Mouse (Mus musculus): ENCODE data around the gene Lamc3.
"Not testable (repeated sequence)": the region's sequence is repeated elsewhere in the genome, so short reads cannot be mapped to it uniquely, and the experiment has no call there.

The Lamc3 gene

DNA sequence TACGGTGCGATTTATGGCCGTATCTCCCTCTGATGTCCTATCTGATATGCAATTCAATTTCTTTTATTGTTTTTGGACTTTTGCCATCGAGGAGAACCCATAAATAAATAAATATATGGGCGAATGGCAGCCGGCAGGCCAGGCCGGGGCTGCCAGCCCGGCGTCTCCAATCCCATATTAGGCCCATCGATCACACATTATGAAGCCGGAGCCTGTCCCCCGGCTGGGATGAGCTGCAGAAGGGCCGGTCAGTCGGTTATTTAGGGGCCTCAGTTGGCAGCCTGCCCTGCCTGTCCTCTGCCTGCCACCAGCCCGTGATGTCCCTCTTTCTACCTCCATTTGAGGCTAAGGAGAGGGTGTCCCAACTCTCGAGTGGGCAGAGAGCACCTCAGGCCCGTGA is 8.5 kb upstream of the Lamc3 start:
- no peak for DNase-seq

- no peak for DNase-seq
These were observed 6.2 kb upstream of the Lamc3 start for GRCm38 (mm10) chr2:31880868-31881267.

DNA sequence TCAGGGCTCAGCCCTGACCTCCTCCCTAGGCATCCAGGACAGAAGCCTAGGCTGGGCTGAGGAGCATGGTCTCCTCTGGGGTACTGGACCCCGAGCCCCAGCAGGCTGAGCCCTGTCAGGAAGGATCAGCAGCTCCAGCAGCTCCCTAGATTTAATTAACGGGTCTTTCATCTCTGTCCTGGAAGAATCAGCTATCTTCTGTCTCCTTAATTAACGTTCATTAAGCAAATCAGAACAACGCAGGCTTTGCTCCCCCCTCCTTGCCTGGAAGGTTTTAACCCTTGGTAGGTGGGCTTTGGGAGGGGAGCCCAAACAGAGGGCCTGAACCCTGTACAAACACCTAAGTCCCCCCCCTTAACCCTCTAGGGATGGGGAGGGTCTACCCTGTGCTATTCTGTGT is 4.0 kb upstream of the Lamc3 start:
- DNase-seq = no peak

DNA sequence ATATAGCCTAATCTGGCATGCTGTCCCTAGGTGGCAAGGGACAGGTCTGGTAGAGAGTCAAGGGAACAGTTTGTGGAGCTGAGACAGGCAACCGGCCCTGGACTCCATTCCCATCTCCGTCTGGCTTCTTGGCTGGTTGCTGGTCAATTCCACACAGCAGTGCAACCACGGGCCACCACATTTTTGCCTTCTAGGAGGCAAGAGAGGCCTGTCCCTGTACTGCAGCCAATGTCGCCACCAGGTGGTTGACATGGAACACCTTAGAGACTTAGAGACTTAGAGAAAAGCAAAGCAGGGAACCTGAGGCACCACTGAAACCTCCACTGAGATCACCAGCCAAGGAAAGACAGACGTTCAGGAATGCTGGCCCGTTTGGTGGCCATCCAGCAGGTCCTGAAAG is 2.3 kb upstream of the Lamc3 start:
- peak; percentile 73 for DNase-seq

DNA sequence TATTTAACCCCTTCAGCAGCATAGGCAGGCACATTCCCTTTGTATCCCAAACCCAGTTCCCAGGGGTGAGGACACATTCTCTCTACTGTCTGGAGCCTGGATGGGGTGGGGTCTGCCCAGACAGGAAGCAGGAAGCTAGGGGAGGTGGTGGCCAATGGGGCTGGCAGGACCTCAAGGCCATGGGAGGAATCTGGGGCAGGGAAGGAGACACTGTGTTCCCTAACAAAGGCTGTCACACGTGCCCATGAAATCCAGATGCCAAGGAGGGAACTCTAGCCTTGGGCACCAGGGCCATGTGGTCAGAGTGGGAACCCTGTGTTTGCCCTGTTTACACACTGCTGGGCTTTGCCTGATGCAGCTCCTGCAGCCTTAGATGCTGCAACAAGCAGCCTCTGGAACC is 1.8 kb downstream of the Lamc3 start:
- no peak for DNase-seq

DNA sequence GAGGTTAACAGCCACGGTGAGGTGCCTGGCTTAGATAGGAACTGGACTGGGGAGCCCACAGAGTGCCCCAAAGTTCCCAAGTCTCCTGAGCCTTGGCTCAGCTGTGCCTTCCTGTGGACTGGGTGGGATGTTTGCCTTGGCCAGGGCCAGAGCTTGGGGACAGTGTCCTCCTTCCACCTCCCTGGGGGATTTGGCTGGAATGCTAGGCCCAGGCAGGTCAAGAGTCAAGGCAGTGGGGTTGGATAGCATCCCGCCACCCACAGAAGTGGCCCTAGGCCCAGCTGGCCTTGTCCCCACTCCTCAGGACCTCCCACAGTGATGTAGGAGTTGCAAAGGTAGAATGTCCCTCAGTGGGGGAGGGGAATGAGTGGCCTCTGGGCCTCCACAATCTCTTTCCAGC is 4.1 kb downstream of the Lamc3 start:
- DNase-seq = no peak

- no peak for DNase-seq
These were observed 6.1 kb downstream of the Lamc3 start for GRCm38 (mm10) chr2:31893110-31893669.

DNA sequence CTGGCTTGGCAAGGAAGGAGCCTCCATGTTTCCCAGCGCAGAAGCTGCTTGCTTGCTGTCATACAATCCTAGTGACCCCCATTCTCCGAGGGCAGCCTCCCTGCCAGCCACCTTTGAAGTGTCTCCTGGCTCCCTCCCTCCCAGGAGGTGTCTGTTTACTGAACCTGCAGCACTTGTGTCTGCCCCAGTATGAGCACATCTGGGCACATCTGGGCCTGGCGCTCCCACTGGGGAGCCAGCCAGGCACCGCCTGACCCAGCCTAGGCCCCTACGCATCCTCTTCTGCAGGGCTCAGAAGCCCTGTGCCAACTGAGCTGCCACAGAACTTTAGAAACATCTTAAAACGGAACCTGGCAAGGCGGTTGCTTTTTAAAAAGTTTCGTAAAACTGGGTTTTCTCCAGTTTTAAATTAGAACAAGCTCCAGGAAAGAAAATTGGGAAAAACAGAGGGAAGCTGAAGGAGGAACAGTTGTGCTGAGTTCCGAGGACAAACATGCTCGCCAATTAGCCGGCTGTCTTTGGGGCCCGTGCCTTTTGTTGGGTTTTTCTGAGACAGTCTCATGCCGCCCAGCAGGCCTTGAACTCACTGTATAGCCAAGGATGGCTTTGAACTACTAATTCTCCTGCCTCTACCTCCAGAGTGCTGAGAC is 7.3 kb downstream of the Lamc3 start:
- DNase-seq = no peak

DNA sequence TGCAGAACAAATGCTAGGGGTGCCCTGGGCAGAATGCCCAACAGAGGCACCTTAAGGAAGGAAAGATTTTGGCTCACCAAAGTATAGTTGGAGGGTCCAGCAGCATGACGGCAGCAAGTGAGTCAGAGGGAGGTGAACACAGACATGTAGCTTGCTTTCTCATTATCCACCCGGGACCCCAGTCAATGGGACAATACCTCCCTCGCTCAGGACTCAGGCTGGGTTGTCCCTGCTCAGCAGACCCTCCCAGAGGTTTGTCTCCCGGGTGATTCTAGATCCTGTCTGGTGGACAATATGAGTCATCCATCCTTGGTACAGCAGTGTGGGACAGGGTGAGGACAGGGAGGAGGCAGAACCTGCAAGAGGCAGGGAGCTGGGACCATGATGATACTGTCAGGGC is 13.8 kb downstream of the Lamc3 start:
- no peak for DNase-seq

- no peak for DNase-seq
These were observed 14.7 kb downstream of the Lamc3 start for GRCm38 (mm10) chr2:31901659-31902362.

GRCm38 (mm10) chr2:31904089-31904488 is 17.0 kb downstream of the Lamc3 start:
- no peak for DNase-seq

- no peak for DNase-seq
These were observed 17.5 kb downstream of the Lamc3 start for GRCm38 (mm10) chr2:31904622-31905021.

- no peak for DNase-seq
These were observed 18.6 kb downstream of the Lamc3 start for GRCm38 (mm10) chr2:31905682-31906081.

GRCm38 (mm10) chr2:31906407-31906806 is 19.3 kb downstream of the Lamc3 start:
- peak; percentile 52 for DNase-seq

DNA sequence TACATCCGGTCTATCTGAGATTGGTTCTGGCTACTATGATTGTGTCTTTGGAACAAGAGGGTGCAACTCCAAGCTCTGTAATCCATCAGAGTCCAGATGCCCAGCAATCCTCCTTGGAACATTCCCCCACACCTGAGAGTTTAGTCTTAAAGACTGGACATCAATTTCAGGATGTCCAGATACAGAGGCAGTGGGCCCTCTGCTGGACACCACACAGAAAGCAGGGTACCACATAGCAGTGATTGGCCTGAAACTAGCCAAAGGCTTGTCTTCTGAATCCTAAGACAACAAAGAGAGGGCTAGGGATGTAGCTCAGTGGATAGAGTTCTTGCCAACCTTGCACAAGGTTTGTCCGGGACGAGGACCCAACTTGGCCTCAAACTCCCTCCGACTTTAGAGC is 25.5 kb downstream of the Lamc3 start:
- DNase-seq = no peak

GRCm38 (mm10) chr2:31914213-31914612 is 27.1 kb downstream of the Lamc3 start:
- not testable (repeated sequence) for DNase-seq

GRCm38 (mm10) chr2:31915112-31915511 is 28.0 kb downstream of the Lamc3 start:
- DNase-seq = peak; percentile 88

GRCm38 (mm10) chr2:31917636-31918035 is 30.5 kb downstream of the Lamc3 start:
- DNase-seq = no peak

DNA sequence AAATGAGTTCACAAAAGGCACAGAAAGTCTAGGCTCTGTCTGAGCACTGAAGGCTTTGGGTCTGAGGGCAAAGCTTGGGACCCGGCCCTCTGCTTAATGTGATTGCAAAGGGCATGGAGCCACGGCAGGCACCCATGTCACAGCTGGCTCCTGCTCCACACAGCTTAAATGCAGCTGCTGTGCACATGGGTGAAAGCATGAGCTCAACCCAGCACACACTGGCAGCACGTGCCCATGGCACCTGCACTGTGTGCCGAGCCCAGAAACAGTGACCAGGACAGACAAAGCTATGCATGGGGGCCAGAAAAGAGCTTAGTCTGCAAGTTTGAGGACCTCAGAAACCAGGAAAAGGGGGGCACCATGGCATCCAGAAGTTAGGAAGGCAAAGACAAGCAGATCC is 36.6 kb downstream of the Lamc3 start:
- DNase-seq = no peak

- no peak for DNase-seq
These were observed 37.7 kb downstream of the Lamc3 start for GRCm38 (mm10) chr2:31924811-31925210.

GRCm38 (mm10) chr2:31925936-31926335 is 38.8 kb downstream of the Lamc3 start:
- DNase-seq = no peak

DNA sequence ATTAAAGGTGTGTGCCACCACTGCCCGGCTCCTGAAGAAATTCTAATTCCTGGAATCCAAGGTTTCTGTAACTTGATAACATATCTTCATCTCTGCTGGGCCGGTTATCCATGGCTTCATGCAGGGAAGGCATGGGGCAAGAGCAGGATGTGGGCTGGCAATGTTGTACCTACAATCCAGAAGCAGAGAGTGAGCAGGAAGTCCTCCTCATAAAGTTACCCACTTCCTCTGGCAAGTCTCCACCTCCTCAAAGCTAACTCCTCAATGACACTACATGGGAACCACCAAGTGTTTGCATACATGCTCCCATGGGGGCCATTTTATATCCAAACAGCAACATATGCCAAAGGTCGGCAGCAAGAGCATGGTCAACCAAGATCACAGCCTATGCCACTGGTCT is 42.6 kb downstream of the Lamc3 start:
- no peak for DNase-seq

- DNase-seq = no peak
These were observed 47.5 kb downstream of the Lamc3 start for GRCm38 (mm10) chr2:31934551-31934950.

GRCm38 (mm10) chr2:31935054-31935453 is 48.0 kb downstream of the Lamc3 start:
- no peak for DNase-seq

DNA sequence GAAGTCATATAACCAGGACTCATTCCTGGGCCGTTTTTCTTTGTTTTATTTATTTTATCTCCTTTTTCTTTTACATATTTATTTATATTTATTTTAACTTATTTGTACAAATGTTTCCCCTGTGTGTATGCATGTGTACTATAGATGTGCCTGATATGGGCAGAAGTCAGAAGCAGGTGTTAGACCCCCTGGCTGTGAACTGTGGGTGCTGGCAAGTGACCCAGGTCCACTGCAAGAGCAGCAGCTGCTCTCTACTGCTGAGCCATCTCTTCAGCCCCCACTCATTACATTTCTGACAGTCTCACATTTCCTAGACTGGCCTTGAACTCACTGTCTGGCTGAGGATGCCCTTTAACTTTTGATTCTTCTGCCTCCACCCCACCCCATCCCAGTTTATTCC is 51.2 kb downstream of the Lamc3 start:
- no peak for DNase-seq
